Mouse (Mus musculus): ENCODE measurements around the gene Foxo6. TPM values are rescaled to one million over a fixed set of nuclear protein-coding genes. Genes with fewer than 3 reads are reported as not detected.
A peak's percentile ranks its signal among the peaks of the same experiment; 100 is the strongest.

Gene Foxo6
- total RNA-seq, 2 experiments from 2014 or later: 11.3 to 17.1 TPM

DNA sequence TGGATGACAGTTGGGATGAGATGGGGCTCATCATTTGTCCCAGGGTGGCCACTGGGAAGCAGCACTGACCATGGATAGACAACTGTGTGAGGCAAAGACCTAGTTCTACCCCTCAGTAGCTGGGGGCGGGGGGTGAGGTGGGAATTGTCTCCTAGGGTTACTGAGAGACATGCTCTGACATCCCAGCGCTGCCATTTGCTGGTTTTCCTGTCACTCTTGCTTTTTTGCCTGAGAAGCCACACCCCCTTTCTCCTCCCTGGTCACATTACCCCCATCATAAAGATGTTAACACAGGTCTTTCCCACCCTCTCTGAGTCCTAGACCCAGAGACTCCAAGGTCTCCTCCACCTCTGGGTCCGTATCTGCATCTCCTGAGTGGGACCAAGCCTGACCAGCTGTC is 47.7 kb downstream of the Foxo6 start:
- no peak overlapping the region for H3K27ac ChIP-seq
- no peak overlapping the region for H3K4me3 ChIP-seq
- intact Hi-C loops (cut with DNase I): no loop called here
- no peak for DNase-seq (ENCODE audit: extremely low spot score in 1 of 2, low spot score in 2 of 2)
- no peak for TF ChIP-seq CTCF (IDR thresholded peaks at IDR 0.05)

DNA sequence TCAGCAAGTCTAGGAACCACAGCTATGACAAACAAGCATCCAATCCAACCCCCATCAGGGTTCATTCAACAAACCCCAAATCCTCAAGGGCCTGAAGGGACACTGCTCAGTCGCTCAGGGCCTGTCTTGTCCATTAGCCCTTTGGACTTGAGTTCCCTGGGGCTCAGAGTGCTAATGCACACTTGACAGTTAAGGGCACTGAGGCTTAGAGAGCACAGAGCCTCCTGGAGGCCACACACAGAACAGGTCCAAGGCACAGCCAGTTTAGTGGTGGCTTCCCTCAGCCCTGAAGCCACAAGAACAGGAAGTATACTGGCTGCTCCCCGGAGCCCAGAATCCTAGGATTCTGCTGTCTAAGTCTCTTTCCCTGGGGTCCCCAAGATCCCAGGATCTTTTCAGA is 53.9 kb downstream of the Foxo6 start:
- intact Hi-C loops (cut with DNase I): no loop called here
- TF ChIP-seq CTCF (IDR thresholded peaks at IDR 0.05): peak; percentile 8
- no peak for DNase-seq (ENCODE audit: extremely low spot score in 1 of 2, low spot score in 2 of 2)

DNA sequence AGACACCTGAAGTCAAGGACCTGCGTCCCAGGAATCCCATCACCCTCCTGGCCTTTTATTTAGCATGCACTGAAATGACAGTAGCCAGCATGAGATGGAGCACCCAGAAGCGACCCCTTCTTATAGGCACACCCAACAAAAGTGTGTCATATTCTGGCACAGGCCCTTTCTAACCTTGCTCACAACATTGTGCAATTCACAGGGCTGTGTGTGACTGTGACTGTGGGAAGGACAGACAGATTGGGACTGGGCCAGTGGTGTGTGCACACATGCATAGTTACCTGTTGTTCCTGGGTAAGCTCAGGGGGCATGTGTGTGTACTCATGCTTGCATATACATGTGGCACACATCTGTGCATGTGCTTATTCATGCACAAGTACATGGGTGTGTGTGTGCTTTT is 54.6 kb downstream of the Foxo6 start:
- H3K27ac ChIP-seq: no peak overlapping the region
- intact Hi-C loops (cut with DNase I): no loop called here
- no peak overlapping the region for H3K4me3 ChIP-seq
- TF ChIP-seq CTCF (IDR thresholded peaks at IDR 0.05): no peak
- no peak for DNase-seq (ENCODE audit: extremely low spot score in 1 of 2, low spot score in 2 of 2)

More for the DNA sequence above, 53.9 kb downstream of the Foxo6 start:
- H3K27ac ChIP-seq: no peak overlapping the region
- H3K4me3 ChIP-seq: no peak overlapping the region

GRCm38 (mm10) chr4:120231982-120232381 is 55.2 kb downstream of the Foxo6 start:
- Histone ChIP-seq H3K4me3 (no peak overlapping the region), H3K27ac (no peak overlapping the region)
- DNase-seq (ENCODE audit: extremely low spot score in 1 of 2, low spot score in 2 of 2): no peak
- no peak for TF ChIP-seq CTCF (IDR thresholded peaks at IDR 0.05)
- intact Hi-C loops (cut with DNase I): no loop called here

- TF ChIP-seq CTCF (IDR thresholded peaks at IDR 0.05): peak; percentile 94
- no peak overlapping the region for H3K4me3 ChIP-seq
- DNase-seq (ENCODE audit: extremely low spot score in 1 of 2, low spot score in 2 of 2): peak; percentile 70 to 73
- no peak overlapping the region for H3K27ac ChIP-seq
- intact Hi-C loops (cut with DNase I): loop anchor here (1.0 kb wide), 2 partner anchors 93 to 151 kb away; no protein-coding TSS in a partner anchor
Observed at GRCm38 (mm10) chr4:120230256-120230649, 56.9 kb downstream of the Foxo6 start.

DNA sequence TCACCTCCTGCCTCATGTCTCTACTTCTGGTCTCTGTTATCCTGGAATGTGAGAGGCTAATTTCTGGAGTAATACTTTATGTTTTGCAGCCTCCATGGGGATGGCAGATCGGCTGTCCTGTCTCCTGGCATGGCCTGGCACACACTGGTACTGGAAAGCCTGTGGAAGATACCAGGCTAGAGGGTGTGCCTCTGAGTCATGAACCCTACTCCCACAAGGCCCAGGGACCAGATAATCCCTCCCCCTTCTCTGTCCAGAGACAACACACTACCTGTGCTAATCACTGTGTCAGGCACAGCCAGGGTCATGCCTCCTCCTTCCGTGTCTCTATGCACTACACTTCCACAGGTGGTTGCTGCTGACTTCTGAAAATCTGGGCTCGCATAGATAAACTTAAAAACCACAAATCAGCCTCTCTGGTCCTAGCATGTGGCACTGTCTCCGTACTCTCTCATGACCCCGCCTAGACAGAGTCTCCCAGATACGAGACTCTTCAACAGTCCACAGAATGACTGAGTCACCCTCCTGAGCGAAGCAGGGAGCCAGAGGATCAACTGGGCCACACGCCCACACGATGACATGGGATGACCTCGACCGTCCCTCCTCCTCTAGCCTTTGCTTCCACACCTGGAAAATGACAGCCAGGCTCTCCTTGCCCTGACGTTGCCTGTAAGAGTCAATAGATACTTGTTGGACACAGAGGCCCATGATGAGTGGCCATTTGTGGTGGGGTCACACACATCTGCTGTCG is 57.5 kb downstream of the Foxo6 start:
- DNase-seq (ENCODE audit: extremely low spot score in 1 of 2, low spot score in 2 of 2): no peak
- TF ChIP-seq CTCF (IDR thresholded peaks at IDR 0.05): no peak
- intact Hi-C loops (cut with DNase I): loop anchor here (1.0 kb wide), 2 partner anchors 94 to 152 kb away; no protein-coding TSS in a partner anchor
- H3K4me3 ChIP-seq: no peak overlapping the region
- H3K27ac ChIP-seq: no peak overlapping the region

GRCm38 (mm10) chr4:120228613-120229012 is 58.5 kb downstream of the Foxo6 start:
- no peak for TF ChIP-seq CTCF (IDR thresholded peaks at IDR 0.05)
- no peak for DNase-seq (ENCODE audit: extremely low spot score in 1 of 2, low spot score in 2 of 2)
- intact Hi-C loops (cut with DNase I): no loop called here
- H3K27ac ChIP-seq: no peak overlapping the region
- no peak overlapping the region for H3K4me3 ChIP-seq

DNA sequence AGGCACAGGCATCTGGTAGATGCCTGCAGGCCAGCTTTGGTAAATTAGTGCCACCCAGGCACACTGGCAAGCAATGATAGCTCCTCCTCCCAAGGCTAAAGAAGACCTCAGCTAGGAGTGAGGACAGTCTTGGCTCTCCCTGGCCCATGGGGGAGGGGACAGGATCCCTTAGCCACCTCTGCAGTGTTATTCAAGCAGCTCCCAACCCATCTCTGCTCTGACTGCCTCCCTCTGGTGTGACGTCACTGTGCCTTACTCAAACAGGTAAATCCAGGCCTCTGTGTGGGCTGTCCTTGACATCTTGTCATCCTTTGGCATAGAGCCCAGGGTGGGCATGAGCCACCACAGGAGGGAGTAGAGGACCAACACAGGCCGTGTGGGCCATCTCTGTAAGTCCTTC is 59.9 kb downstream of the Foxo6 start:
- intact Hi-C loops (cut with DNase I): no loop called here
- no peak for DNase-seq (ENCODE audit: extremely low spot score in 1 of 2, low spot score in 2 of 2)

DNA sequence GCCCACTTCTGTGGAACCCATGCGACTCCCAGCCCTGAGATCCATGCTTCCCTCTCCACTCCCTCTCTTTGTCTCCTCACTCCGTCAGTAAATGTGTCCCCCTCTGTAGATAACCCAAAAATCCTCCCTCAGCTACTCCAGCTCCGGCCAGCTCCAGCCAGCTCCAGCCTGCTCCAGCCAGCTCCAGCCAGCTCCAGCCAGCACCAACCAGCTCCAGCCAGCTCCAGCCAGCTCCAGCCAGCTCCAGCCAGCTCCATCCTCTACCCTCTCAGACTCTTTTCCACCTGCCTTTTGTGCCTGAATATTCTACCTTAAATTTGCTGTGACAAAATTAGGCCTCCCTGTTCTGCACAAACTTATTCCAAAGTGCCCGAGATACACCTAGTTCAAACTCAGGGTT is 60.5 kb downstream of the Foxo6 start:
- intact Hi-C loops (cut with DNase I): no loop called here
- no peak for DNase-seq (ENCODE audit: extremely low spot score in 1 of 2, low spot score in 2 of 2)
- Histone ChIP-seq H3K27ac (no peak overlapping the region), H3K4me3 (no peak overlapping the region)
- no peak for TF ChIP-seq CTCF (IDR thresholded peaks at IDR 0.05)

More for the DNA sequence above, 59.9 kb downstream of the Foxo6 start:
- Histone ChIP-seq H3K27ac (no peak overlapping the region), H3K4me3 (no peak overlapping the region)
- no peak for TF ChIP-seq CTCF (IDR thresholded peaks at IDR 0.05)

GRCm38 (mm10) chr4:120225135-120225780 is 61.9 kb downstream of the Foxo6 start:
- no peak overlapping the region for H3K4me3 ChIP-seq
- intact Hi-C loops (cut with DNase I): loop anchor here (1.0 to 2.0 kb wide), 4 partner anchors 62 to 156 kb away; partner anchors contain the start of gene Foxo6
- peak; percentile 73 to 76 for DNase-seq (ENCODE audit: extremely low spot score in 1 of 2, low spot score in 2 of 2)
- peak; percentile 94 for TF ChIP-seq CTCF (IDR thresholded peaks at IDR 0.05)
- H3K27ac ChIP-seq: no peak overlapping the region

DNA sequence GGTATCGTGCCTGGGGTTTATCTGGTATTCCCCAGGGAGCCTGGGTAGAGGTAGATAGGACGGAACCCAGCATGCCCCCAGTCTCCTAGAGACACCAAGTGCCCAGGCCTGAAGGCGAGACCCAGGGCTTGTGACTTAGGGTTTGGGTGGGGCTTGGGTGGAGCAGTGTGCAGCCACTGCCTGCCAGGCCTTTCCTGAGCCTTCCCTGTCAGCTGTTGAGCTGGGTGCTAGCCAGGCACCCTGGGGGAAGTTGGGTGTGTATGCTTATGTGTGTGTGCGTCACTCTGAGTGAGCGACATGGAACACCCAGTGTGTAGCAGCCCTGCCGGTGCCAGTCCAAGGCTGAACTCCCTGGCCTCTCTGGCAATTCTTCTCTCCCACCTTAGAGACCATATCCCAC is 63.3 kb downstream of the Foxo6 start:
- Histone ChIP-seq H3K4me3 (no peak overlapping the region), H3K27ac (no peak overlapping the region)
- DNase-seq (ENCODE audit: extremely low spot score in 1 of 2, low spot score in 2 of 2): no peak
- intact Hi-C loops (cut with DNase I): loop anchor here (2.0 kb wide), 2 partner anchors 63 to 145 kb away; partner anchors contain the start of gene Foxo6
- no peak for TF ChIP-seq CTCF (IDR thresholded peaks at IDR 0.05)

DNA sequence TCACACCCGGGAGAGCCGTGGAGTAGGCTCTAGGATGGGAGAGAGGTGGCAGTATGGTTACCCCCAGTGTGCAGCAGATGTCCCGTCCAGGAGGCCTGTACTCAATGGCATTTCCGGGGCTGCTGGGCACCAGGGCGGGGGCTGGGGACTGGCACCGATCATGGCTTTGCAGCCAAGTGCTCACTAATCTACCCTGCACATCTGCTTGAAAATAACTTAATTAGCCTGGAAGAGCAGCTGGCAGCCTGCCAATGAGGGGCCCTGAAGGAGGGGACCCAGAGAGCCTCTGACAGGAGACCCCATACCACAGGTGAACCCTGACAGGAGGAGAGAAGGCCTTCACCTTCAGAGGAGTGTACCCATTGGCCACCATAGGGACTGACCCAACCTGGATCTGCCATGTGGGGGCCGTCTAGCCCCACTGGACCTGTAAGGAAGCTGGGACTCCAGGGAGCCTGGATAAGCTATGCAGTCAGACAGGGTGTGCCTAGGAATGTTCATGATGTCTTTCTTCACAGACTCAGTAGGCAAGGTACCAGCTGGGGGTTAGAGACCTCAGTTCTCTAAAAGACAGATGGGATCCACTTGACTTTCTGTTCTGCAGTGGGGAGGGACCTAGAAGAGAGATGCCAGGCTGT is 63.9 kb downstream of the Foxo6 start:
- no peak for TF ChIP-seq CTCF (IDR thresholded peaks at IDR 0.05)
- no peak for DNase-seq (ENCODE audit: extremely low spot score in 1 of 2, low spot score in 2 of 2)
- Histone ChIP-seq H3K4me3 (no peak overlapping the region), H3K27ac (no peak overlapping the region)
- intact Hi-C loops (cut with DNase I): no loop called here
